Mouse (Mus musculus): ENCODE data around the gene Secisbp2l.

Gene Secisbp2l

GRCm38 (mm10) chr2:125782719-125783109 is at the start of gene Secisbp2l:
Gene Secisbp2l, minus strand, starts transcription at chr2:125782870.
- peak; percentile 90 to 92 for DNase-seq (ENCODE audit: low spot score in 2 of 2)

DNA sequence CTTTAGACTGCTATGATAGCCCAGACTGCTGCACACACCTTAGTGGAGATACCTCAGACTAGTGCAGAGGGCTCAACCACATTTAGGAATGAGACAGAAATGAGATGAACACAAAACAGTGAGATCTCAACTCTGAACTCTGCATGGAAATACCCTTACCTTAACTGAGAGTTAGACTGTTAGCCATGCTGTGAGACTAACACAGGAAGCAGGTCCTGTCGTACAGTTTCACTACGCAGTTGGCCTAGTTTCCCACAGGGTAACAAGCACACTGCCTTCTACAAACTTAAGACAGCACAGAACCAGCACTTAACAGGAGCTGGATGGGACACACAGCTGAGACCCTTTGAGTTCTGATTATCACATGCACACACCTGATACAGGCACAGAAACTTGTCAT is 47.3 kb upstream of the Secisbp2l start:
- no peak for DNase-seq (ENCODE audit: low spot score in 2 of 2)

DNA sequence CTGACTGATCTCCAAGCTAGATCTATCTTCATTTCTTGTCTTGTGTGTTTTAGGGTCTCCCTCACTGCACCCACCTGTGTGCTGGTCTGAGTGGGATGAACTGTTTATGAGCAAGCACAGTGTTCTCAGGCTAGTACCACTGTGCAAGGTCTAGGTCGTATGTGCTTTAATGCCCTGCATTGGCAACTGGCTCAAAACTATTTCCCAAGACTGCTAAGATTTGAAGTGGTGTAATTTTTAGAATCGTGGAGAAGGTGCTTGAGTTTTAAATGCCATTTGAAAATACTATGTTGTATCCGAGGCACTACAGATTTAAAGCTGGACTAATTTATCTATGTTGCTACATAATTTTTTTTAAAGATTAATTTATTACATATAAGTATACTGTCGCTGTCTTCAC is 45.2 kb upstream of the Secisbp2l start:
- no peak for DNase-seq (ENCODE audit: low spot score in 2 of 2)

GRCm38 (mm10) chr2:125826201-125826600 is 43.5 kb upstream of the Secisbp2l start:
- no peak for DNase-seq (ENCODE audit: low spot score in 2 of 2)

- no peak for DNase-seq (ENCODE audit: low spot score in 2 of 2)
These were observed 37.7 kb upstream of the Secisbp2l start for GRCm38 (mm10) chr2:125820397-125820796.

GRCm38 (mm10) chr2:125813972-125814595 is 31.4 kb upstream of the Secisbp2l start:
- DNase-seq (ENCODE audit: low spot score in 2 of 2) = no peak

GRCm38 (mm10) chr2:125811332-125811731 is 28.7 kb upstream of the Secisbp2l start:
- no peak for DNase-seq (ENCODE audit: low spot score in 2 of 2)

DNA sequence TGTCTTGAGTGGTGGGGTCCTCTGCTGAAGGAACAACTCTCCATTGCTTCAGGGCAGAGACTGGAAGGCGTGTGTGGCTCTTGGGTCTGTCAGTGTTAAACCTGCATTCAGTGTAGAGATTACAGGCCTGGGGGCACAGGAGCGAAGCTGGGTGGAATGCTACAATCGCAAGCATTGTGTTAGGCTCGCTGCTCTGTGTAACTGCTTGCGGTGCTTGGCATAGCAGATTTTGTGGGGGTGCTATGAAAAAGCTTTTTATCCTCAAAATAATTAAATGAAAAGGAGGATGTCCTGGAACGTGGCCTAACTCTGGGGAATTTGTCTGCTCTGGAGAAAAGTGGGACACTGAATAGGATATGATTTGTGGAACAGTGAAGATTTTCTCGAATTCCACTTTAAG is 26.9 kb upstream of the Secisbp2l start:
- no peak for DNase-seq (ENCODE audit: low spot score in 2 of 2)

GRCm38 (mm10) chr2:125805826-125806225 is 23.2 kb upstream of the Secisbp2l start:
- DNase-seq (ENCODE audit: low spot score in 2 of 2) = no peak

GRCm38 (mm10) chr2:125801947-125802346 is 19.3 kb upstream of the Secisbp2l start:
- no peak for DNase-seq (ENCODE audit: low spot score in 2 of 2)

GRCm38 (mm10) chr2:125801038-125801437 is 18.4 kb upstream of the Secisbp2l start:
- no peak for DNase-seq (ENCODE audit: low spot score in 2 of 2)

- no peak for DNase-seq (ENCODE audit: low spot score in 2 of 2)
These were observed 17.8 kb upstream of the Secisbp2l start for GRCm38 (mm10) chr2:125800428-125800827.

DNA sequence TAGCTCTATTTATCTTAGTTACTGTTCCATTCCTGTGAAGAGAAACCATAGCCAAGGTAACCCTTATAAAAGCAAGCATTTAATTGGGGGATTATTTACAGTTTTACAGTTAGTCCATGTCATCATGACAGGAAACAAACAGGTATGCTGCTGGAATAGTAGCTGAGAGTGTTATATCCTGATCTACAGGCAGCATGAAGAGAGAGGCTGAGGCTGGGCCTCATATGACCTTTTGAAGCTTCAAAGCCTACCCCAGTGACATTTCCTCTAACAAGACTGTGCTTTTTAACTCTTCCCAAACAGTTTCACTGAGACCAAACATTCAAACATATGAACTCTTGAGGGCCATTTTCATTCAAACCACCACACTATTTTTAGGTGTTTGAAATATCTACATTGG is 15.2 kb upstream of the Secisbp2l start:
- DNase-seq (ENCODE audit: low spot score in 2 of 2) = no peak

DNA sequence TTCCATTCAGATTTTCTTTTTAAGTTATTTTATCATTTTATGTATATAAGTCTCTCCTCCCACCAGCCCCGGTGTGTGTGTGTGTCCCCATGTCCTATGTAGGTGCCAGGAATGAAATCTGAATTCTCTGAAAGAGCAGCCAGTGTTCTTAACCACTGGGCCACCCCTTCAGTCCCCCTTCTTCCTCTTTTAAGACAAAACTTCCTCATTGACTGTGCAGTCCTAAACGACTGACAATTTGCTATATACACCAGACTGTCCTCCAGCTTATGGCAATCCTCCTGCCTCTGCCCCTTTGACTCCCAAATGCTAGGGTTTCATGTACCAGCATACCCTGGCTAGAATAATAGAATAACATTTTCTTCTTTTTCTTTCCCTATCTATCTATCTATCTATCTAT is 12.4 kb upstream of the Secisbp2l start:
- DNase-seq (ENCODE audit: low spot score in 2 of 2) = no peak

- no peak for DNase-seq (ENCODE audit: low spot score in 2 of 2)
These were observed 11.5 kb upstream of the Secisbp2l start for GRCm38 (mm10) chr2:125794166-125794565.

- no peak for DNase-seq (ENCODE audit: low spot score in 2 of 2)
These were observed 10.2 kb upstream of the Secisbp2l start for GRCm38 (mm10) chr2:125792879-125793261.

GRCm38 (mm10) chr2:125792144-125792878 is 9.6 kb upstream of the Secisbp2l start:
- no peak for DNase-seq (ENCODE audit: low spot score in 2 of 2)

DNA sequence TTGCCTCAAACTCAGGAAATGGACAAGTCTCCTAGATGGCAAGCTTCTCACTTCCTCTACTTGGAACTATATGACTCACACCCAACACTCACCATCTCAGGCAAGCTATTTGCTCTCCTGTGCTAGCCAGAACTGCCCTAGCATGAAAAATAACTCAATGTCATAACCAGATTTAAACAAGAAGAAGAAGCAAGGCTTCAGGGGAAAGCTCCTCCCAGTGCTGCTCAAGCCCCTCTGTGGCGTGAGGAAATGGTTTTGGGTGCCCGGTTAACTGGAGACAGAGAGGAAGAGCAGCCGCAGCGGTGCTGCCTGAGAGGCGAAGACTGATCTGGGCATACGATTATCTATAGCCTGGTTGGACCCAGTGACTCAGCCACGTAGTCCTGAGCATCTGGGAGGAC is 8.8 kb upstream of the Secisbp2l start:
- no peak for DNase-seq (ENCODE audit: low spot score in 2 of 2)

GRCm38 (mm10) chr2:125790242-125790641 is 7.6 kb upstream of the Secisbp2l start:
- no peak for DNase-seq (ENCODE audit: low spot score in 2 of 2)

DNA sequence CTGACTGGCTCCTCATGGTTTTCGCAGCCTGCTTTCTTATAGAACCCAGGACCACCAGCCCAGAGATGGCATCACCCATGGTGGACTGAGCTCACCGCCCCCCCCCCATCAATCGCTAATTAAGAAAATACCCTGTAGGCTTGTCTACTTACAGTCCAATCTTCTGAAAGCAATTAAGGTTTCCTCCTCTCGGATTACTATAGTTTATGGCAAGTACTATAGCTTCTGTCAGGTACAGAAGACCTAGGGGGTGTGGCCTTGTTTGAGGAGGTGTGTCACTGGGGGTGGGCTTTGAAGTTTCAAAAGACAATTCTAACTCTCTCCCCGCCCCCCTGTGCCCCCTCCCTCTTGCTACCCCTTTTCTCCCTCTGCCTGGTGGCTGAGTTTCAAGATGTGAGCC is 6.6 kb upstream of the Secisbp2l start:
- no peak for DNase-seq (ENCODE audit: low spot score in 2 of 2)

DNA sequence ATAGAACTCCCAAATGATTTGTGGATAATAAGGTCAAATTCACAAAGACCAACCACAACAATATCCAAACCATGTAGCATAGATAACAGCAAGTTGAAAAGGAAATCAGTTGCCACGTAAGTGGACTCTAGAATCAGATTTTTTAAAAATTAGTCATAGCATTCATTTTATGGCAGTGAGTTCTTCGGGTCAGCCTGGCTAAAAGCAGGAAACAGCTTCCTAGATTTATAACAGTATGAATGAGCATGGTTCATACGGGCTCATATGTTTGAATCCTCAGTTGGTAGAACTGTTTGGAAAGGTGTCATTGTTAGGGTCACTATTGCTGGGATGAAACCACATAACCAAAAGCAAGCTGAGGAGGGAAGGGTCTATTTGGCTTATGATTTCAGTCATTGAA is 6.1 kb upstream of the Secisbp2l start:
- no peak for DNase-seq (ENCODE audit: low spot score in 2 of 2)

GRCm38 (mm10) chr2:125788351-125788750 is 5.7 kb upstream of the Secisbp2l start:
- DNase-seq (ENCODE audit: low spot score in 2 of 2) = no peak

DNA sequence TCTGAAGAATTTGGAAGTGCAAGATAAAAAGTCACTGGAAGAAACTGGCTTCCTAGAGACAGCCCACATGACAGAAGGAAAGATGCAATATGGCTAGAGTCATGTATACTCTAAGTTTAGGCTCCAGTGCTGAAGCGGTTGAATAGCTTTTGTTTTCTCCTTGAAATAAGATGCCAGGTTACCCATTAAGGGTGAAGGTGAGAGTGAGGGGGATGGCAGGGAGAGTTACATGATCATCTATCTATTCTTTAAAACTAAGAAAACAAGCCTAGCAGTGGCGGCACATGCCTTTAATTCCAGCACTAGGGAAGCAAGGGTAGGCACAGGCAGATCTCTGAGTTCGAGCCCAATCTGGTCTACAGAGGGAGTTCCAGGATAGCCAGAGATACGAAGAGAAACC is 2.4 kb upstream of the Secisbp2l start:
- DNase-seq (ENCODE audit: low spot score in 2 of 2) = no peak

GRCm38 (mm10) chr2:125784392-125784791 is 1.7 kb upstream of the Secisbp2l start:
- DNase-seq (ENCODE audit: low spot score in 2 of 2) = no peak
